Mouse (Mus musculus) ES-E14 (cell line): Measurements from ENCODE around the gene Pde8a. TPM values are rescaled to one million over a fixed set of nuclear protein-coding genes. Genes with fewer than 3 reads are reported as not detected.
A peak's percentile ranks its signal among the peaks of the same experiment; 100 is the strongest.

Experiments
- DNase-seq: peaks from one replicate; pipeline ENCODE4 v3.0.0-alpha.2; 2013; ENCODE audit warnings: low read depth, low spot score
- H3K27ac ChIP-seq: 2 replicates; pipeline ENCODE4 v1.5.1; 2012; ENCODE audit warnings: low read depth, mild to moderate bottlenecking, low read length, moderate library complexity, mixed read lengths; ENCODE audit not compliant: poor library complexity, insufficient read depth, severe bottlenecking
- H3K36me3 ChIP-seq: 2 replicates; pipeline ENCODE4 v1.6.1; 2012; ENCODE audit warnings: mild to moderate bottlenecking, low read length, moderate library complexity, mixed read lengths; ENCODE audit not compliant: control insufficient read depth, poor library complexity, insufficient read depth, severe bottlenecking
- H3K4me1 ChIP-seq, 2 experiments: fragments of 150-350 bp in 1 of 2; sonication (generic) in 1 of 2; 2 replicates each; pipeline ENCODE4 v1.6.1; 2012; ENCODE audit warnings: low read length in 2 of 2, mild to moderate bottlenecking in 1 of 2, mixed read lengths in 1 of 2; ENCODE audit not compliant: control insufficient read depth in 2 of 2, insufficient read depth in 2 of 2, poor library complexity in 1 of 2
- H3K4me3 ChIP-seq, 2 experiments: fragments of 150-350 bp in 1 of 2; sonication (generic) in 1 of 2; 2 replicates each; pipeline ENCODE4 v1.5.1; 2012; ENCODE audit warnings: low read length in 2 of 2, low read depth in 1 of 2, mild to moderate bottlenecking in 1 of 2, mixed read lengths in 1 of 2; ENCODE audit not compliant: insufficient read depth in 1 of 2, poor library complexity in 1 of 2, severe bottlenecking in 1 of 2
- H3K9ac ChIP-seq: 2 replicates; pipeline ENCODE4 v1.6.1; 2012; ENCODE audit warnings: low read depth, mild to moderate bottlenecking, low read length, mixed read lengths; ENCODE audit not compliant: poor library complexity, insufficient read depth, severe bottlenecking
- H3K9me3 ChIP-seq: fragments of 150-350 bp; sonication (generic); 2 replicates; pipeline ENCODE4 v1.6.1; 2012; ENCODE audit warnings: low read depth, mild to moderate bottlenecking, low read length; ENCODE audit not compliant: control insufficient read depth, insufficient read depth
- CHD2 ChIP-seq: IDR thresholded peaks from 2 replicates; pipeline ENCODE4 v1.6.1; 2014; ENCODE audit warnings: mild to moderate bottlenecking, low read depth, low read length, inconsistent platforms
- HCFC1 ChIP-seq: IDR thresholded peaks from 2 replicates; pipeline ENCODE4 v1.6.1; 2012; ENCODE audit warnings: low read length, inconsistent platforms, borderline replicate concordance; ENCODE audit not compliant: insufficient read depth
- MAFK ChIP-seq: IDR thresholded peaks from 2 replicates; pipeline ENCODE4 v1.6.1; 2014; ENCODE audit warnings: mild to moderate bottlenecking, low read depth, low read length, inconsistent platforms; ENCODE audit not compliant: insufficient read depth
- ZC3H11A ChIP-seq: IDR thresholded peaks from 2 replicates; pipeline ENCODE4 v1.6.1; 2012; ENCODE audit warnings: low read depth, mild to moderate bottlenecking, inconsistent platforms, low read length, borderline replicate concordance
- ZNF384 ChIP-seq: IDR thresholded peaks from 2 replicates; pipeline ENCODE4 v1.6.1; 2012; ENCODE audit warnings: low read depth, low read length, inconsistent platforms
- in situ Hi-C, 2 experiments: fragments of 600-800 bp; cut with MboI; formaldehyde crosslinking; loops; one replicate each; pipeline ENCODE4 v1.15.1; 2025; ENCODE audit warnings: low sequenced_read_pairs in 2 of 2, inconsistent platforms in 1 of 2; ENCODE audit not compliant: unreplicated experiment in 2 of 2
- total RNA-seq: library from RNA; depleted of rRNA; stranded (reverse); fragments of 300-350 nt; gene quantifications from 2 replicates; pipeline ENCODE4 v1.2.3, GENCODE M21; 2012

The Pde8a gene
- total RNA-seq, 1 experiment: 2.2 TPM

- Histone ChIP-seq H3K9ac (peak overlapping the region; percentile 100), H3K27ac (peak overlapping the region; percentile 22; the same call in 1 of the 2 replicates), H3K36me3 (peaks cover 40% of the 10 kb centered on the region), H3K4me1 (peaks cover 0 to 7% of the 10 kb centered on the region in 2 experiments; a peak in 1 of 4 replicates), H3K9me3 (no peaks in the 10 kb centered on the region), H3K4me3 (peak overlapping the region; percentile 90 to 97)
- in situ Hi-C loops: loop anchor here in 1 of 2 experiments (25.0 kb wide), 1 partner anchor 181 kb away; no protein-coding TSS in a partner anchor
- no peak for DNase-seq
- TF ChIP-seq CHD2: no peak
- TF ChIP-seq ZC3H11A: no peak
- TF ChIP-seq ZNF384: no peak
- no peak for TF ChIP-seq MAFK
- TF ChIP-seq HCFC1: no peak
These were observed 129.9 kb downstream of the Pde8a start for GRCm38 (mm10) chr7:81343316-81343715.

DNA sequence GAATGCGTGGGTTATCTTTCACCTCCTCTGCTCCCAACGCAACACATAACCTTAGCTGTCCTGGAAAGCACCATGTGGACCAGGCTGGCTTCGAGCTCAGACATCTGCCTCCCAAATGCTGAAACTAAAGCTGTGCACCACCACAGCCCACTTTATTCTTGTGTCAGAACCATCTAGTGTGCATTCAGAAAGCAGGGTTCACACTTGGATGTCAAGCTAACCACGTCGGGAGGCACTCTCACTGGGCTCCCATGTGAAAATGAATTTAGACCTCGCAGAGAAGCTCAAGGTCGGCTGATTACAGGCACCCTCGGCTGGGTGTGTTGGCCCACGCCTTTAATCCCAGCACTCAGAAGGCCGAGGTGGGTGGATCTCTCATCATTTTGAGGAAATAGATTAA lies 130.4 kb downstream of the Pde8a start:
- peaks cover 39% of the 10 kb centered on the region for H3K36me3 ChIP-seq
- DNase-seq: no peak
- H3K9me3 ChIP-seq: no peaks in the 10 kb centered on the region
- H3K9ac ChIP-seq: peak overlapping the region; percentile 100
- peak overlapping the region; percentile 90 to 97 for H3K4me3 ChIP-seq
- in situ Hi-C loops: loop anchor here in 1 of 2 experiments (25.0 kb wide), 1 partner anchor 182 kb away; no protein-coding TSS in a partner anchor
- TF ChIP-seq ZC3H11A (no peak), MAFK (no peak), HCFC1 (no peak), CHD2 (no peak), ZNF384 (no peak)
- peaks cover 0 to 5% of the 10 kb centered on the region in 2 experiments; a peak in 1 of 4 replicates for H3K4me1 ChIP-seq
- H3K27ac ChIP-seq: peak overlapping the region; percentile 85

GRCm38 (mm10) chr7:81344544-81345446 lies 131.4 kb downstream of the Pde8a start, which contains the start of gene Rps17:
Gene Rps17, minus strand, starts transcription at chr7:81345254.
- H3K9ac ChIP-seq: peak within 1 kb of the TSS; percentile 100
- peak within 1 kb of the TSS; percentile 85 for H3K27ac ChIP-seq
- no peak for TF ChIP-seq ZC3H11A
- TF ChIP-seq MAFK: no peak
- peak; percentile 73; the same call in 1 of the 2 replicates for TF ChIP-seq HCFC1
- TF ChIP-seq CHD2: peak; percentile 89
- TF ChIP-seq ZNF384: no peak
- peaks cover 0 to 3% of the 10 kb centered on the region in 2 experiments; a peak in 1 of 4 replicates for H3K4me1 ChIP-seq
- peaks cover 37% of the 10 kb centered on the region for H3K36me3 ChIP-seq
- no peaks in the 10 kb centered on the region for H3K9me3 ChIP-seq
- DNase-seq: peak; percentile 83
- in situ Hi-C loops: loop anchor here in 1 of 2 experiments (25.0 kb wide), 1 partner anchor 182 kb away; no protein-coding TSS in a partner anchor
- peak within 1 kb of the TSS; percentile 90 to 97 for H3K4me3 ChIP-seq

DNA sequence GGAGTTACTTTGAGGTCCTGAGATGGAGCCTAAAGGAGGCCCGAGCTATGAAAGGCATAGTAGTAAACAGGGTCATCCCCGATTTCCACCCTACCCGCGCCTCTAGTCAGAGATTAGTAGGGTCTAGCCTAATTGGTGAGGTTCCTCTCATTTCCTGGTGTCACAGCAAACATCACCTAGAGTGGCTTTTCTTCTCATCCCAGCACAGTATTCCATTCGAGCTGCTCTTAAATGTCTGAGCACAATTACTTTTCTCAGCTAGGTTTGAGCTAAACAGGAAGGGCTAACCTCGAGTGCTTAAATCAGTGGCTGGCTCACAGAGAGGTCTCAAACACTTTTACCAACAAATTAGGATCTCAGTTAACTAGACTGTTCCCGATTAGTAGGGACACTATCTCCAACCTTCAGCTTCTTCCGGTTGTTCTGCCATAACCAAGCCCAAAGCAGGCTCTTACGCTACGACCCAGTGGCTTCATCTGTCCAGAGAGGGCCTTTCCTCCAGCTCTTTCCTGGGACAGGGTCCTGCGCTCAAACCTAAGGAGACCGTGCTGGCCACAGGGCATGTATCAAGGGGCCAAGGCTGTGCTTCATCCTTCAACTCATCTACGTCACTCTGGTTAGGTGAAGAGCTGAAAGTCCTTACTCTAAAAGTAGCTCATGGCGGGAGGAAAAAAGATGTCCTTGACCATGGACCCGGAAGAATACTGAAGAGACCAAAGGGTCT lies 132.2 kb downstream of the Pde8a start:
- TF ChIP-seq ZNF384 (no peak), CHD2 (no peak), MAFK (no peak), HCFC1 (no peak)
- Histone ChIP-seq H3K9me3 (no peaks in the 10 kb centered on the region), H3K36me3 (peaks cover 35% of the 10 kb centered on the region), H3K4me3 (peak overlapping the region; percentile 57 to 71), H3K27ac (no peak overlapping the region), H3K4me1 (peaks cover 0 to 3% of the 10 kb centered on the region in 2 experiments; a peak in 1 of 4 replicates), H3K9ac (peak overlapping the region; percentile 81)
- in situ Hi-C loops: loop anchor here in 1 of 2 experiments (25.0 kb wide), 1 partner anchor 183 kb away; no protein-coding TSS in a partner anchor
- no peak for DNase-seq
